Mouse (Mus musculus) spleen, adult 2 months (tissue): ENCODE measurements around the gene Tfb1m.

Experiments
- CTCF ChIP-seq: fragments of 200-500 bp; IDR thresholded peaks from 2 replicates; pipeline ENCODE4 v1.5.1; 2011; ENCODE audit warnings: mild to moderate bottlenecking, inconsistent platforms; ENCODE audit not compliant: insufficient read depth, insufficient read length, insufficient replicate concordance; ENCODE audit errors: extremely low read depth
- POLR2A ChIP-seq: fragments of 200-500 bp; IDR thresholded peaks from 2 replicates; pipeline ENCODE4 v1.6.1; 2011; ENCODE audit warnings: low read depth, low read length, inconsistent platforms

GRCm38 (mm10) chr17:3557331-3558311, at the start of gene Tfb1m:
- TF ChIP-seq CTCF: no peak
- no peak; the same call in 1 of the 2 replicates for TF ChIP-seq POLR2A
